Mouse (Mus musculus) heart, adult 2 months (tissue): Measurements from ENCODE around the gene Neurl1a. TPM values are rescaled to one million over a fixed set of nuclear protein-coding genes. Genes with fewer than 3 reads are reported as not detected.

Experiments used
- DNase-seq, 2 experiments: peaks; one replicate each; pipeline ENCODE4 v3.0.0; 2021
- H3K27ac ChIP-seq: fragments of 200-600 bp; 2 replicates; pipeline ENCODE4 v1.8.1; 2022
- H3K27me3 ChIP-seq: fragments of 200-500 bp; 2 replicates; pipeline ENCODE4 v1.6.1; 2012; ENCODE audit warnings: mild to moderate bottlenecking, low read length, inconsistent platforms, mixed read lengths; ENCODE audit not compliant: control insufficient read depth, insufficient read depth
- H3K36me3 ChIP-seq: fragments of 200-500 bp; 2 replicates; pipeline ENCODE4 v1.6.1; 2012; ENCODE audit warnings: low read length, inconsistent platforms; ENCODE audit not compliant: control insufficient read depth, insufficient read depth
- H3K4me1 ChIP-seq: fragments of 200-500 bp; 2 replicates; pipeline ENCODE4 v1.6.1; 2011; ENCODE audit warnings: low read length; ENCODE audit not compliant: control insufficient read depth, insufficient read depth
- H3K4me3 ChIP-seq: fragments of 200-600 bp; 2 replicates; pipeline ENCODE4 v1.8.1; 2022
- H3K79me2 ChIP-seq: fragments of 200-500 bp; replicated peaks from 2 replicates; pipeline ENCODE4 v1.6.1; 2012; ENCODE audit warnings: mild to moderate bottlenecking, inconsistent platforms, low read length, moderate library complexity, mixed read lengths; ENCODE audit not compliant: control insufficient read depth, insufficient read depth
- H3K9ac ChIP-seq: fragments of 200-500 bp; 2 replicates; pipeline ENCODE4 v1.6.1; 2012; ENCODE audit warnings: low read depth, mild to moderate bottlenecking, control low read depth, inconsistent platforms, low read length, mixed read lengths
- CTCF ChIP-seq: fragments of 200-600 bp; IDR thresholded peaks from 2 replicates; pipeline ENCODE4 v1.8.1; 2022; ENCODE audit warnings: antibody characterized with exemption, mild to moderate bottlenecking, moderate library complexity
- EP300 ChIP-seq: fragments of 200-500 bp; IDR thresholded peaks from 2 replicates; pipeline ENCODE4 v1.6.1; 2011; ENCODE audit warnings: low read depth, low read length, control low read depth; ENCODE audit not compliant: insufficient read depth
- POLR2A ChIP-seq: fragments of 200-500 bp; IDR thresholded peaks from 2 replicates; pipeline ENCODE4 v1.6.1; 2011; ENCODE audit warnings: mild to moderate bottlenecking, low read depth, low read length, control low read depth; ENCODE audit not compliant: insufficient read depth
- WGBS: fragments of 180-500 bp; shearing (Covaris S2); methylation state at CpG from one replicate; pipeline ENCODE4 v1.1.7; 2018; 5-methylcytosine and 5-hydroxymethylcytosine counted together
- intact Hi-C: fragments of 180-260 bp; cut with DNase I; formaldehyde crosslinking; loops from one replicate; pipeline ENCODE4 v1.15.1; 2025
- polyA plus RNA-seq: library from polyadenylated mRNA; depleted of rRNA; stranded (reverse); fragments of >200 nt; gene quantifications from 2 replicates; pipeline ENCODE4 v1.2.3, GENCODE M21; 2012
- total RNA-seq, 2 experiments: library from RNA; stranded (reverse); gene quantifications; 2 replicates each; pipeline ENCODE4 v1.2.3; 2021

The Neurl1a gene
- total and polyA plus RNA-seq, 3 experiments, result 1.5 to 2.5 (median 1.7) TPM

DNA sequence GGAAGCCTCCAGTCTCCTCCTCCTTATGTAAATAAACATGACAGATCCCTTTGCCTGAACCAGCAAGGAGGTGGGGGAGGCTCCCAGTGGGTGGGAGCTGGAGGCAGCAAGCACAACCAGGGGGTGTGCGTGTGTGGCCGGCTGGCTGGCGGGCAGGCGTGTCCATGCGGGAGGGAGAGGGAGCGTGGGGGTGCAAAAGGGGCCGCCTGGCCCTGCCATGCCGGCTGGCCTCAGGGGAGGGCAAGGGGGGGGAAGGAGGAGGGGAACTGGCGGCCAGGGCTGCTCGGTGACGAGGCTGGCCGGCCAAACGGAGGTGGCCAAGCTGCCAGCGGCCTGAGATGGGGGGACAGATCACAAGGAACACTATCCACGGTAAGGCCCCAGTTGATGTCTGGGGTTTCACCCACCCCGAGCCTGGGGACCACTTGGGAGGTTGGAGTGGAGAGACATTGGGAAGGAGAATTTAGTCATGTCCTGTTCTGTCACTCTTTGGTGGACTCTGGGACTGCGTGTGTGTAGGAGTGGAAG, 50.2 kb downstream of the Neurl1a start:
- Histone ChIP-seq H3K9ac (peak overlapping the region; percentile 3), H3K27ac (peak overlapping the region; percentile 38; the same call in 1 of the 2 replicates), H3K27me3 (no peaks in the 10 kb centered on the region), H3K36me3 (no peaks in the 10 kb centered on the region), H3K4me3 (peak overlapping the region; percentile 32; the same call in 1 of the 2 replicates), H3K4me1 (peaks cover 5% of the 10 kb centered on the region), H3K79me2 (no peaks in the 10 kb centered on the region)
- DNase-seq, result peak; percentile 64 to 77
- TF ChIP-seq POLR2A, result no peak
- no peak for TF ChIP-seq EP300
- TF ChIP-seq CTCF, result no peak
- 3% methylated on average over 15 of the region's 17 CpGs for WGBS
- intact Hi-C loops, result no loop called here

DNA sequence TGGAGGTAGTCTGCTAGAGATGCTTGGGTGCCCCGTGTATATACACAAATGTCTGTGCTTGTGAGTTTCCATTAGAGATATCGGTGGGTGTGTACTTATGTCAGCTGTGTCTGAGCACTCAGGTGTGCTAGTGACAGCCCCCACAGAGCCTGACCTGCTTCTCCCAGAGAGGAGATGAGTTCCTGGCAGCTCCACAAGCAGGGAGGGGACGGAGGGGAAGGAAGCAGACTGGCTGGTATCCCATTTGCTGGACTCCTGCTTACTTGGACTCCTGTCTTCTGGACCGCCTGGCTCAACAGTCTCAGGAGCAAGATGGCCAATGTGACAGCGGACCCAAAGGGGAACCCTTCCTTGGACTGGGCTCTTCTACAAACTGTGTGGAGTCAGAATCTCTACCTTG, 50.8 kb downstream of the Neurl1a start:
- Histone ChIP-seq H3K9ac (no peak overlapping the region), H3K4me1 (peaks cover 5% of the 10 kb centered on the region), H3K4me3 (no peak overlapping the region), H3K27ac (no peak overlapping the region), H3K27me3 (no peaks in the 10 kb centered on the region), H3K36me3 (no peaks in the 10 kb centered on the region), H3K79me2 (no peaks in the 10 kb centered on the region)
- WGBS, result 64% methylated on average over 5 of the region's 5 CpGs
- no peak for DNase-seq
- intact Hi-C loops, result no loop called here
- TF ChIP-seq EP300, result no peak
- TF ChIP-seq POLR2A, result no peak
- no peak for TF ChIP-seq CTCF

DNA sequence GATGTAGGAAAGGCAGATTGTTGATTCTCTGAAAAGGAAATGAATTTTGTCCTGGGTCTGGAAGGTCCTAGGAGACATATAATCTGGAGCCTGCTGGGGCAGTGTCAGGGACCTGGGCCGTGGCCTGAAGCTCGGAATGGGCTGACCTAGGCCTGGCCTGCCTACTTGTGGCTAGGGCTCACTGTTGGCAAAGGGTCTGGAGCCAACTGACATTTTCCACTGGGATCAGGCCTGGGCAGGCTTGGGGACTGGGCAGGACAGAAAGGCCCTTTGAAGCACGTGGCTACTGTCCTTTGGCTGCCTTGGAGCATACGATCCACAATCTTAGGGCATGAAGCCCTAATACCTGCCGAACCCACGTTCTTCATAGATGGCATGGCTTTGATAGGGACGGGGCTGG, 51.5 kb downstream of the Neurl1a start:
- TF ChIP-seq POLR2A, result no peak
- TF ChIP-seq EP300, result no peak
- TF ChIP-seq CTCF, result no peak
- no peaks in the 10 kb centered on the region for H3K27me3 ChIP-seq
- no peaks in the 10 kb centered on the region for H3K79me2 ChIP-seq
- H3K4me3 ChIP-seq, result no peak overlapping the region
- H3K27ac ChIP-seq, result no peak overlapping the region
- no peak for DNase-seq
- peaks cover 5% of the 10 kb centered on the region for H3K4me1 ChIP-seq
- intact Hi-C loops, result no loop called here
- no peaks in the 10 kb centered on the region for H3K36me3 ChIP-seq
- WGBS, result 91% methylated on average over 7 of the region's 7 CpGs
- no peak overlapping the region for H3K9ac ChIP-seq

DNA sequence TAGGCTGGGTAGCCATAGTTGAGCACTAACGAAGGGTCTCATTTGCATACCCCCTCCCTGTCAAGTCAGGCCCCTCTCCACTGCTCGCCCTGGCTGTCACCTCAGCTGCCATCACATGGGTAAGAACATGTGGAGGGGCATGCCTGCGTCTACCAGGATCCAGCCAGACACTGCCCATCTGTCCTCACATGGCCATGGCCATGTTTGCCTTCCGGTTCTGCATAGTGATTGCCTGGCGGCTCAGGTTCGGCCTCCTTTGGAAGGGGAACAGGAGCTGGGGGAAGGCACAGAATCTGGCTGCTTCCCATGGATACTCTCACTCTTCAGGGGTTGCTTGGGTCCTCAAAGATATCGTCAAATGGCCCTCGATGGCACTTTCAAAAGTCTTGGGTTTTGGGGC, 52.1 kb downstream of the Neurl1a start:
- intact Hi-C loops, result no loop called here
- Histone ChIP-seq H3K4me3 (no peak overlapping the region), H3K36me3 (no peaks in the 10 kb centered on the region), H3K4me1 (peaks cover 5% of the 10 kb centered on the region), H3K9ac (no peak overlapping the region), H3K79me2 (no peaks in the 10 kb centered on the region), H3K27me3 (no peaks in the 10 kb centered on the region), H3K27ac (no peak overlapping the region)
- DNase-seq, result no peak
- TF ChIP-seq EP300 (no peak), CTCF (no peak), POLR2A (no peak)
- 92% methylated on average over 8 of the region's 8 CpGs for WGBS

DNA sequence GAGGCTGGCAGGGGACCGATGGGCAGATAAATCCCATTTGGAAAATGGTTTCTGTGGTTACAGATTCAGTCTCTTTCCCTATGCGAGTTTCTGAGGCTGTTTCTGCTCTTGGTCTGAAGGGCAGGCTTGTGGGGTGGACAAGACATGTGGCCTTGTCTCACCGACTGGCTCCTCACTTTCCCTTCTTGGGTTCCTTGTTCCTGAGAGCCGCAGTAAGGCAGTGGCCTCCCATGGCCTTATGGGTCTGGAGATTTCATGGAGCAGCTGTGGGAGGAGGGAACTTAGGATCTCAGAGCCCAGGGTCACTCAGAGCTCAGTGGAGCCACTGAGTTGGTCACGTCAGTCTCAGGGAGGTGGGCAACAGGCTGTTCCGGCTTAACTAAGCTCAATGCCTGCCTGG, 52.8 kb downstream of the Neurl1a start:
- no peak overlapping the region for H3K4me3 ChIP-seq
- 91% methylated on average over 6 of the region's 6 CpGs for WGBS
- no peaks in the 10 kb centered on the region for H3K27me3 ChIP-seq
- no peak overlapping the region for H3K9ac ChIP-seq
- no peaks in the 10 kb centered on the region for H3K79me2 ChIP-seq
- no peak for DNase-seq
- H3K4me1 ChIP-seq, result peaks cover 5% of the 10 kb centered on the region
- no peak overlapping the region for H3K27ac ChIP-seq
- H3K36me3 ChIP-seq, result no peaks in the 10 kb centered on the region
- TF ChIP-seq EP300, result no peak
- TF ChIP-seq CTCF, result no peak
- no peak for TF ChIP-seq POLR2A
- intact Hi-C loops, result no loop called here

DNA sequence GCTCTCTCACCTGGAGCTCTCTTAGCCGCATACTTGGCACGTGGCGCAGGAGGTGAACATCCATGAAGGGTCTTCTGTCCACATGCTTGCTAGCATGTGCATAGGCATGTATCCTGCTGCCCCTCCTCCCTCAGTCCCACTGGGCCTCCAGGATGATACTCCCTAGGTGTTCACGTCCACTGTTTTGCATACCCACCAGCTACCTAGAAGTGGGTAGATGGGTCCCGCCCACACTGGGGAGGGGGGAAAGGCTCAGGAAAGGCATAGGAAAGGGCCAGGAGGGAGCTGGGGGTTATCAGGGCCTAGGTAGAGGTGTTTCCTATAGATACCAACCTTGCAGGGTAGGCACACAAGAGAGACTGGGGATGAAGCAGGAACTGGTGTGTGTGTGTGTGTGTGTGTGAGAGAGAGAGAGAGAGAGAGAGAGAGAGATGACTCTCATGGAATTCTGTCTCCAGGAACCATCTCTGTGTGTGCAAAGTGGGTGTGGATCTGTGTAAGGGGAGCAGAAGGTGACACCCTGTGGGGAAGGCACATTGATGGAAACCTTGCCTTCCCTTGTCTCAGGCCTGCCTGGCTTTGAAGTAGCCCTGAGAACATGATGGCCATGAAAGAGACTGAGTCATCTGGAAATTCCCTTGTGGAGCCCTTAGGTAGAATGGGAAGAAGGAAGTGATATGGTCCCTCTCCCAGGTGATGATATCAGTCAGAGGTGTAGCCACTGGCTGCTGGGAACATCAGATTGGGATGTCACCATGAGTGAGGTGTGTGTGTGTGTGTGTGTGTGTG, 53.7 kb downstream of the Neurl1a start:
- H3K79me2 ChIP-seq, result no peaks in the 10 kb centered on the region
- H3K36me3 ChIP-seq, result no peaks in the 10 kb centered on the region
- peaks cover 5% of the 10 kb centered on the region for H3K4me1 ChIP-seq
- H3K9ac ChIP-seq, result no peak overlapping the region
- no peaks in the 10 kb centered on the region for H3K27me3 ChIP-seq
- H3K27ac ChIP-seq, result no peak overlapping the region
- 89% methylated on average over 5 of the region's 5 CpGs for WGBS
- intact Hi-C loops, result no loop called here
- H3K4me3 ChIP-seq, result no peak overlapping the region
- no peak for TF ChIP-seq EP300
- no peak for TF ChIP-seq POLR2A
- TF ChIP-seq CTCF, result no peak
- no peak for DNase-seq
